Mouse (Mus musculus): ENCODE measurements around the gene Gng2.

- no peak for TF ChIP-seq MAFK (IDR thresholded peaks at IDR 0.05; ENCODE audit: insufficient read depth, low read depth, low read length)
- TF ChIP-seq HCFC1 (IDR thresholded peaks at IDR 0.05; ENCODE audit: borderline replicate concordance, insufficient read depth, low read length) = no peak
Observed at GRCm38 (mm10) chr14:19919789-19920188, 57.6 kb downstream of the Gng2 start.

All from ES-E14 (cell line).